Mouse (Mus musculus) liver, embryonic 11.5 days (tissue): ENCODE measurements around the gene Mettl1. TPM values are rescaled to one million over a fixed set of nuclear protein-coding genes. Genes with fewer than 3 reads are reported as not detected.

Experiments
- ATAC-seq: fragments of 200-750 bp; cut with Nextera tagmentation; replicated peaks from 2 replicates; pipeline ENCODE4 v1.8.0; 2017; ENCODE audit warnings: moderate number of reproducible peaks, mild to moderate bottlenecking, moderate TSS enrichment, moderate library complexity; ENCODE audit not compliant: low FRiP score
- DNase-seq: peaks from one replicate; pipeline ENCODE4 v3.0.0-alpha.2; 2017; ENCODE audit warnings: low spot score
- H3K27ac ChIP-seq: fragments of 300-500 bp; sonication (generic); 2 replicates; pipeline ENCODE4 v1.5.1; 2014; ENCODE audit warnings: mild to moderate bottlenecking, low read depth, low read length, control low read depth
- H3K27me3 ChIP-seq: fragments of 300-500 bp; sonication (generic); replicated peaks from 2 replicates; pipeline ENCODE4 v1.6.1; 2014; ENCODE audit warnings: low read length, mixed read lengths; ENCODE audit not compliant: control insufficient read depth, insufficient read depth
- H3K36me3 ChIP-seq: fragments of 300-500 bp; sonication (generic); 2 replicates; pipeline ENCODE4 v1.6.1; 2014; ENCODE audit warnings: mild to moderate bottlenecking, low read length, moderate library complexity, mixed read lengths; ENCODE audit not compliant: control insufficient read depth, insufficient read depth
- H3K4me1 ChIP-seq: fragments of 300-500 bp; sonication (generic); replicated peaks from 2 replicates; pipeline ENCODE4 v1.6.1; 2014; ENCODE audit warnings: low read length, mixed read lengths; ENCODE audit not compliant: control insufficient read depth, insufficient read depth
- H3K4me2 ChIP-seq: fragments of 300-500 bp; sonication (generic); 2 replicates; pipeline ENCODE4 v1.6.1; 2014; ENCODE audit warnings: mild to moderate bottlenecking, control low read depth, moderate library complexity
- H3K4me3 ChIP-seq: fragments of 300-500 bp; sonication (generic); 2 replicates; pipeline ENCODE4 v1.5.1; 2014; ENCODE audit warnings: low read depth, low read length, control low read depth
- H3K9ac ChIP-seq: fragments of 300-500 bp; sonication (generic); 2 replicates; pipeline ENCODE4 v1.6.1; 2014; ENCODE audit warnings: low read depth, low read length, control low read depth
- H3K9me3 ChIP-seq: fragments of 300-500 bp; sonication (generic); 2 replicates; pipeline ENCODE4 v1.6.1; 2016; ENCODE audit warnings: low read length, inconsistent platforms, mixed read lengths; ENCODE audit not compliant: control insufficient read depth
- WGBS: fragments of 180-500 bp; shearing (Covaris S2); extraction: QIAGEN DNeasy Blood & Tissue Kit; methylation state at CpG from one replicate; pipeline ENCODE4 v1.1.7; 2014; 5-methylcytosine and 5-hydroxymethylcytosine counted together
- polyA plus RNA-seq: library from polyadenylated mRNA; unstranded; fragments of >200 nt; fragmentation: Nextera tagmentation; extraction: Ambion mirVana; gene quantifications from 2 replicates; pipeline ENCODE4 v1.2.1, GENCODE M21; 2014

Gene Mettl1
- polyA plus RNA-seq, 1 experiment from 2014 or later: 58.1 TPM

GRCm38 (mm10) chr10:127040569-127041214, 522 bp upstream of the Mettl1 start:
- 2% methylated on average over 20 of the region's 20 CpGs for WGBS
- ATAC-seq (0 out of 2 replicates have a peak, but pooled peaks have one; percentile 4), DNase-seq (no peak)
- Histone ChIP-seq H3K4me3 (peak overlapping the region; percentile 86), H3K9me3 (no peaks in the 10 kb centered on the region), H3K27me3 (peaks cover 12% of the 10 kb centered on the region), H3K9ac (peak overlapping the region; percentile 78), H3K4me2 (peak overlapping the region; percentile 100), H3K27ac (no peak overlapping the region), H3K36me3 (no peaks in the 10 kb centered on the region), H3K4me1 (peaks cover 7% of the 10 kb centered on the region)

GRCm38 (mm10) chr10:127041774-127042338, 642 bp downstream of the Mettl1 start:
- ATAC-seq (peak; percentile 86), DNase-seq (peak; percentile 94)
- Histone ChIP-seq H3K4me1 (peaks cover 7% of the 10 kb centered on the region), H3K9ac (peak overlapping the region; percentile 78), H3K4me3 (peak overlapping the region; percentile 86), H3K4me2 (peak overlapping the region; percentile 100), H3K27me3 (peaks cover 12% of the 10 kb centered on the region), H3K27ac (peak overlapping the region; percentile 55), H3K9me3 (no peaks in the 10 kb centered on the region), H3K36me3 (no peaks in the 10 kb centered on the region)
- under 1% methylated on average over 44 of the region's 44 CpGs for WGBS

DNA sequence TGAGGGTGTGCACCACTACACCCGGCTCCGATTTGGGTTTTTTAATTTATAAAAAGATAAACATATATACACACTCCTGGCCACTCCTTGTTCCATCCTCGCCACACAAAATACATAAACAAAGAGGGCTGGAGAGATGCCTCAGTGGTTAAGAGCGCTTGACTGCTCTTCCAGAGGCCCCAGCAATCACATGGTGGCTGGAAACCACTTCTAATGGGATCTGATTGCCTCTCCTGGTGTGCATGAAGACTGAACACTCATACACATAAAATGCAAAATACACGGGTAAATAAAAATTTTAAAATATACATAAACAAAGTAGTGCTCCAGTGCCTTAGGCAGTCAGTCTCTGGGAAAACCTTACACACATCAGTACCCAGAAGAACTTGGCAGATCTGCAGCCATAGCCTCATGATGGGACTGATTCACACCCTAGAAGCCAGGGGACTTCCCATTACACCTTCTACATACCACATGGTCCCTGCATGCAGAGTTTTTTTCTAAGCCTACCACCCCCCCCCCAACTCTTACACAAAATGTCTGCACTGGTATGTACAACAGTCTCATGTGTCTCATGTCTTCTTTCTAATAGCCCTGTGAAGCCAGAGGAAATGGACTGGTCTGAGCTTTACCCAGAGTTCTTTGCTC, 1.4 kb downstream of the Mettl1 start:
- WGBS: 19% methylated on average over 5 of the region's 5 CpGs
- peaks cover 7% of the 10 kb centered on the region for H3K4me1 ChIP-seq
- H3K27me3 ChIP-seq: peaks cover 16% of the 10 kb centered on the region
- H3K4me2 ChIP-seq: peak overlapping the region; percentile 100
- H3K36me3 ChIP-seq: no peaks in the 10 kb centered on the region
- no peaks in the 10 kb centered on the region for H3K9me3 ChIP-seq
- peak overlapping the region; percentile 34; the same call in 1 of the 2 replicates for H3K27ac ChIP-seq
- ATAC-seq: no peak
- DNase-seq: no peak
- peak overlapping the region; percentile 78 for H3K9ac ChIP-seq
- peak overlapping the region; percentile 86 for H3K4me3 ChIP-seq

GRCm38 (mm10) chr10:127043187-127043586, 2.0 kb downstream of the Mettl1 start:
- H3K27me3 ChIP-seq: peaks cover 22% of the 10 kb centered on the region
- H3K4me3 ChIP-seq: no peak overlapping the region
- H3K27ac ChIP-seq: no peak overlapping the region
- H3K4me2 ChIP-seq: peak overlapping the region; percentile 14
- 93% methylated on average over 6 of the region's 6 CpGs for WGBS
- H3K4me1 ChIP-seq: peaks cover 7% of the 10 kb centered on the region
- H3K9me3 ChIP-seq: no peaks in the 10 kb centered on the region
- ATAC-seq (no peak), DNase-seq (no peak)
- H3K36me3 ChIP-seq: no peaks in the 10 kb centered on the region
- H3K9ac ChIP-seq: peak overlapping the region; percentile 14; the same call in 1 of the 2 replicates

DNA sequence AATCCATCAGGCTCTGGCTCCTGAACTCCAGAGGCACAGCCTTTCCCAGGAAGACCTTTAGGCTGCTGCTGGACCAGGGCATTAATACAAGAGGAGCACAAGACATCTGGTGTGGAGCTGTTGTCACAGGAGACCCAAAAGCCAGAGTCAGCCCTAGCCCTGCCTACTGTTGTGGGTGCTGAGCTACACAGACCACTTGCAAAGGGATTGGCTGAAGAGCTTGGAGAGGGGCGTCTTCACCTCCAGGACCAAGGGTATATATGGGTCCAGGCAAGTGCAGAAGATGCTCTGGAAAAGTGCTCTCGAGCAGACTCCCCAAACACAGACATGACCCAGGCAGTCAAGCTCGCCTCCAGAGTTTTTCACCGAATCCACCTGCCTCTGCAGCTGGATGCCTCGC, 6.7 kb downstream of the Mettl1 start, which contains the start of gene Cyp27b1:
Cyp27b1 (plus strand) TSS at position 297 of the 400 bp plus-strand sequence.
- no peak within 1 kb of the TSS; the same call in 1 of the 2 replicates for H3K4me3 ChIP-seq

GRCm38 (mm10) chr10:127048608-127049394, 7.6 kb downstream of the Mettl1 start:
- peaks cover 56% of the 10 kb centered on the region for H3K27me3 ChIP-seq
- peaks cover 3% of the 10 kb centered on the region; the same call in 1 of the 2 replicates for H3K4me1 ChIP-seq
- no peaks in the 10 kb centered on the region for H3K36me3 ChIP-seq
- peak overlapping the region; percentile 30 for H3K4me2 ChIP-seq
- H3K9ac ChIP-seq: no peak overlapping the region
- H3K27ac ChIP-seq: no peak overlapping the region
- no peaks in the 10 kb centered on the region for H3K9me3 ChIP-seq
- DNase-seq (no peak), ATAC-seq (no peak)
- H3K4me3 ChIP-seq: no peak overlapping the region; the same call in 1 of the 2 replicates
- 7% methylated on average over 35 of the region's 35 CpGs for WGBS

More for the DNA sequence above, 6.7 kb downstream of the Mettl1 start, which contains the start of gene Cyp27b1:
- 0 out of 2 replicates have a peak, but pooled peaks have one; percentile 4 for ATAC-seq
- peaks cover 56% of the 10 kb centered on the region for H3K27me3 ChIP-seq
- peaks cover 4% of the 10 kb centered on the region for H3K4me1 ChIP-seq
- H3K27ac ChIP-seq: no peak within 1 kb of the TSS
- H3K36me3 ChIP-seq: no peaks in the 10 kb centered on the region
- H3K9ac ChIP-seq: no peak within 1 kb of the TSS
- 27% methylated on average over 5 of the region's 5 CpGs for WGBS
- DNase-seq: no peak
- H3K4me2 ChIP-seq: peak within 1 kb of the TSS; percentile 30; the same call in 1 of the 2 replicates
- no peaks in the 10 kb centered on the region for H3K9me3 ChIP-seq

- Histone ChIP-seq H3K27ac (no peak overlapping the region), H3K27me3 (peaks cover 56% of the 10 kb centered on the region), H3K36me3 (no peaks in the 10 kb centered on the region), H3K4me3 (peak overlapping the region; percentile 5; the same call in 1 of the 2 replicates), H3K4me1 (peaks cover 3% of the 10 kb centered on the region; the same call in 1 of the 2 replicates), H3K9me3 (no peaks in the 10 kb centered on the region), H3K4me2 (peak overlapping the region; percentile 30), H3K9ac (no peak overlapping the region)
- 0 out of 2 replicates have a peak, but pooled peaks have one; percentile 30 for ATAC-seq
- DNase-seq: no peak
- WGBS: 3% methylated on average over 29 of the region's 29 CpGs
These were observed 8.3 kb downstream of the Mettl1 start for GRCm38 (mm10) chr10:127049395-127050118.
